Comparison of ENCODE assay signal across 8 mouse cellular contexts in genomic region chr6:39257111-39257571, GRCm38 (mm10). TPM values are rescaled to one million over a fixed set of nuclear protein-coding genes. Genes with fewer than 3 reads are reported as not detected.
DNase-seq lines count a peak whose midpoint lies in the region; ATAC-seq and TF ChIP-seq lines count a peak whose summit lies in the region.

No protein-coding gene starts in this region.

- H3K9ac ChIP-seq in embryonic facial prominence, embryonic 11.5 days (replicated peaks; ENCODE audit: low read length), result peak overlapping the region; percentile 50
- H3K9ac ChIP-seq in midbrain, embryonic 11.5 days (ENCODE audit: low read length), result peak overlapping the region; percentile 70

- H3K4me2 ChIP-seq in embryonic facial prominence, embryonic 11.5 days (ENCODE audit: low read depth, low read length), result peak overlapping the region; percentile 74
- H3K4me2 ChIP-seq in midbrain, embryonic 11.5 days, result peak overlapping the region; percentile 84

- H3K27me3 ChIP-seq in embryonic facial prominence, embryonic 11.5 days (ENCODE audit: control insufficient read depth, insufficient read depth, low read length), result no peaks in the 10 kb centered on the region
- peaks cover 3% of the 10 kb centered on the region; the same call in 1 of the 2 replicates for H3K27me3 ChIP-seq in midbrain, embryonic 11.5 days (ENCODE audit: control insufficient read depth, insufficient read depth, low read length)
- H3K27me3 ChIP-seq in thymus, adult 2 months (ENCODE audit: control insufficient read depth, insufficient read depth, low read length), result no peaks in the 10 kb centered on the region

- under 1% methylated on average over 18 of the region's 18 CpGs for WGBS in embryonic facial prominence, embryonic 11.5 days
- WGBS in midbrain, embryonic 11.5 days, result 2% methylated on average over 18 of the region's 18 CpGs
- WGBS in thymus, adult 2 months, result 11% methylated on average over 18 of the region's 18 CpGs

- no peak for TF ChIP-seq POLR2A in thymus, adult 2 months (IDR thresholded peaks at IDR 0.05; ENCODE audit: control insufficient read depth, extremely low read depth, insufficient read depth, low read length, poor library complexity)

- H3K27ac ChIP-seq in embryonic facial prominence, embryonic 11.5 days (replicated peaks; ENCODE audit: low read depth, low read length), result 0 out of 2 replicates have a peak overlapping the region, but pooled peaks have one; percentile 16
- peak overlapping the region; percentile 59 for H3K27ac ChIP-seq in midbrain, embryonic 11.5 days (ENCODE audit: low read depth, low read length)
- H3K27ac ChIP-seq in thymus, adult 2 months (ENCODE audit: control insufficient read depth, insufficient read depth, low read length), result no peak overlapping the region

- no peaks in the 10 kb centered on the region for H3K9me3 ChIP-seq in embryonic facial prominence, embryonic 11.5 days (replicated peaks; ENCODE audit: control insufficient read depth, low read length)
- no peaks in the 10 kb centered on the region for H3K9me3 ChIP-seq in midbrain, embryonic 11.5 days (ENCODE audit: control insufficient read depth, low read length)

- peak overlapping the region; percentile 38 for H3K4me3 ChIP-seq in embryonic facial prominence, embryonic 11.5 days (ENCODE audit: low read depth, low read length)
- peak overlapping the region; percentile 43 for H3K4me3 ChIP-seq in midbrain, embryonic 11.5 days (ENCODE audit: low read depth, low read length)
- H3K4me3 ChIP-seq in thymus, adult 2 months (ENCODE audit: control insufficient read depth, insufficient read depth, low read length), result peak overlapping the region; percentile 46

- TF ChIP-seq CTCF in thymus, adult 2 months (IDR thresholded peaks at IDR 0.05; ENCODE audit: borderline replicate concordance, control insufficient read depth, extremely low read depth, insufficient read depth, low read length, poor library complexity), result no peak

- H3K36me3 ChIP-seq in embryonic facial prominence, embryonic 11.5 days (replicated peaks; ENCODE audit: control insufficient read depth, insufficient read depth, low read depth, low read length), result no peaks in the 10 kb centered on the region
- no peaks in the 10 kb centered on the region for H3K36me3 ChIP-seq in midbrain, embryonic 11.5 days (ENCODE audit: control insufficient read depth, insufficient read depth, low read length)
- no peaks in the 10 kb centered on the region for H3K36me3 ChIP-seq in thymus, adult 2 months (ENCODE audit: control insufficient read depth, insufficient read depth, low read length)

- ATAC-seq in embryonic facial prominence, embryonic 11.5 days (replicated peaks; ENCODE audit: insufficient number of reproducible peaks, low FRiP score, low TSS enrichment, low read depth), result 0 out of 2 replicates have a peak, but pooled peaks have one; percentile 21
- peak; percentile 63 for ATAC-seq in midbrain, embryonic 11.5 days (ENCODE audit: low FRiP score)

- intact Hi-C loops in heart, postnatal 10 days (cut with DNase I), result loop anchor here (2.0 kb wide), 1 partner anchor 50 kb away; the partner anchor contains the start of gene Kdm7a

- H3K4me1 ChIP-seq in embryonic facial prominence, embryonic 11.5 days (ENCODE audit: control insufficient read depth, insufficient read depth, low read length), result peaks cover 2% of the 10 kb centered on the region; the same call in 1 of the 2 replicates
- H3K4me1 ChIP-seq in midbrain, embryonic 11.5 days (ENCODE audit: control insufficient read depth, insufficient read depth, low read length), result peaks cover 8% of the 10 kb centered on the region; the same call in 1 of the 2 replicates
- peaks cover 32% of the 10 kb centered on the region for H3K4me1 ChIP-seq in thymus, adult 2 months (replicated peaks; ENCODE audit: control insufficient read depth, insufficient read depth, low read length)

- peak; percentile 42 for DNase-seq in adrenal gland, postnatal 10 days
- DNase-seq in adrenal gland, postnatal 4 days (ENCODE audit: low spot score in 2 of 2), result no peak
- peak; percentile 74 for DNase-seq in R1 (ENCODE audit: low read depth, low spot score)
- peak; percentile 62 for DNase-seq in embryonic facial prominence, embryonic 11.5 days (ENCODE audit: low spot score)
- DNase-seq in heart, postnatal 10 days, result peak; percentile 54 to 62
- peak; percentile 43 to 59 for DNase-seq in kidney, postnatal 4 days
- peak; percentile 94 for DNase-seq in midbrain, embryonic 11.5 days (ENCODE audit: low spot score, missing footprints)
- DNase-seq in thymus, adult 2 months, result peak; percentile 24

RNA-seq across cellular contexts. Expression of gene Kdm7a, which starts 50.6 kb away (rescaled TPM):
- total RNA-seq in adrenal gland, postnatal 10 days (2021), result 10 to 100 TPM; 16.7 to 17.1 TPM
- total RNA-seq in adrenal gland, postnatal 4 days (2021), result 10 to 100 TPM; 15.3 to 17.6 TPM
- 9.2 and 9.4 TPM in 2 replicates for polyA plus RNA-seq in embryonic facial prominence, embryonic 11.5 days (2014; fragmentation: Nextera tagmentation; extraction: Ambion mirVana)
- 10 to 100 TPM; 17.6 to 21.0 TPM for total RNA-seq in heart, postnatal 10 days (2021)
- polyA plus RNA-seq in midbrain, embryonic 11.5 days (2014; fragmentation: Nextera tagmentation; extraction: Ambion mirVana), result 15.8 and 17.0 TPM in 2 replicates
- 3.5 and 3.7 TPM in 2 replicates for polyA plus RNA-seq in thymus, adult 2 months (2012; rRNA removed)

Comparison
In these comparisons a context has a peak if more than half of its experiments do, and no peak if none do; other contexts are left out.
1. DNase-seq: peak in adrenal gland, postnatal 10 days (single experiment), R1 (single experiment), embryonic facial prominence, embryonic 11.5 days (single experiment), heart, postnatal 10 days (2 of 2), kidney, postnatal 4 days (2 of 2), midbrain, embryonic 11.5 days (single experiment) and thymus, adult 2 months (single experiment); none in adrenal gland, postnatal 4 days (0 of 2).
2. Peak in every context shown above with its lines, with median percentiles within 50 percentile points of each other: H3K4me3 ChIP-seq.